Mouse (Mus musculus) lung, adult 2 months (tissue): ENCODE measurements at regions not wholly inside any gene's neighbourhood (a gene's known extent, or its start where the extent isn't known, plus 50 kb on each side); places are given as distances from the start of the nearest gene placed in this dataset.
A peak's percentile ranks its signal among the peaks of the same experiment; 100 is the strongest.

Experiments
- DNase-seq: peaks from one replicate; pipeline ENCODE4 v3.0.0; 2022
- H3K4me1 ChIP-seq: fragments of 200-500 bp; 2 replicates; pipeline ENCODE4 v1.6.1; 2011; ENCODE audit warnings: low read length; ENCODE audit not compliant: control insufficient read depth, insufficient read depth
- H3K4me3 ChIP-seq: fragments of 200-500 bp; replicated peaks from 2 replicates; pipeline ENCODE3; 2011; ENCODE audit warnings: low read depth, mild to moderate bottlenecking, control low read depth, low read length; ENCODE audit errors: extremely low read depth
- CTCF ChIP-seq: fragments of 200-500 bp; IDR thresholded peaks from 2 replicates; pipeline ENCODE4 v1.5.1; 2011; ENCODE audit warnings: mild to moderate bottlenecking, low read length, control low read depth; ENCODE audit not compliant: insufficient read depth
- POLR2A ChIP-seq: fragments of 200-500 bp; IDR thresholded peaks from 2 replicates; pipeline ENCODE4 v1.6.1; 2011; ENCODE audit warnings: low read depth, mild to moderate bottlenecking, control low read depth, low read length, borderline replicate concordance; ENCODE audit errors: extremely low read depth
- WGBS: fragments of 180-500 bp; shearing (Covaris S2); methylation state at CpG from one replicate; pipeline ENCODE4 v1.1.7; 2018; 5-methylcytosine and 5-hydroxymethylcytosine counted together

- DNase-seq, result no peak
- H3K4me3 ChIP-seq, result no peak overlapping the region
- TF ChIP-seq POLR2A, result no peak
- TF ChIP-seq CTCF, result no peak
- 66% methylated on average over 13 of the region's 13 CpGs for WGBS
- no peaks in the 10 kb centered on the region for H3K4me1 ChIP-seq
These were observed 197.2 kb downstream of the Cdca7 start for GRCm38 (mm10) chr2:72672908-72673901.

- Histone ChIP-seq H3K4me1 (no peaks in the 10 kb centered on the region), H3K4me3 (no peak overlapping the region)
- TF ChIP-seq CTCF (no peak), POLR2A (no peak)
- no peak for DNase-seq
- 37% methylated on average over 4 of the region's 4 CpGs for WGBS
These were observed 198.3 kb downstream of the Cdca7 start for GRCm38 (mm10) chr2:72674229-72674628.

- TF ChIP-seq POLR2A (no peak), CTCF (no peak)
- 74% methylated on average over 6 of the region's 6 CpGs for WGBS
- H3K4me3 ChIP-seq, result no peak overlapping the region
- DNase-seq, result no peak
- no peaks in the 10 kb centered on the region for H3K4me1 ChIP-seq
These were observed 199.0 kb downstream of the Cdca7 start for GRCm38 (mm10) chr2:72674856-72675440.

GRCm38 (mm10) chr2:72677731-72678130 is 201.8 kb downstream of the Cdca7 start:
- TF ChIP-seq POLR2A, result no peak
- TF ChIP-seq CTCF, result no peak
- DNase-seq, result no peak
- Histone ChIP-seq H3K4me1 (no peaks in the 10 kb centered on the region), H3K4me3 (no peak overlapping the region)
- 82% methylated on average over 8 of the region's 8 CpGs for WGBS

- TF ChIP-seq POLR2A (no peak), CTCF (no peak)
- 60% methylated on average over 4 of the region's 4 CpGs for WGBS
- H3K4me1 ChIP-seq, result no peaks in the 10 kb centered on the region
- DNase-seq, result no peak
- H3K4me3 ChIP-seq, result no peak overlapping the region
These were observed 212.1 kb downstream of the Cdca7 start for GRCm38 (mm10) chr2:72688031-72688430.

GRCm38 (mm10) chr2:72701081-72701480 is 225.1 kb downstream of the Cdca7 start:
- H3K4me1 ChIP-seq, result 0 out of 2 replicates have a peak, but pooled peaks cover 3% of the 10 kb centered on the region
- no peak overlapping the region for H3K4me3 ChIP-seq
- DNase-seq, result no peak
- WGBS, result 32% methylated on average over 1 of the region's 1 CpGs
- TF ChIP-seq POLR2A, result no peak
- TF ChIP-seq CTCF, result no peak

GRCm38 (mm10) chr2:72703238-72703637 is 227.3 kb downstream of the Cdca7 start:
- H3K4me1 ChIP-seq, result 0 out of 2 replicates have a peak, but pooled peaks cover 3% of the 10 kb centered on the region
- 56% methylated on average over 11 of the region's 11 CpGs for WGBS
- no peak overlapping the region for H3K4me3 ChIP-seq
- DNase-seq, result peak; percentile 39
- TF ChIP-seq CTCF (no peak), POLR2A (no peak)

- TF ChIP-seq POLR2A, result no peak
- 88% methylated on average over 13 of the region's 13 CpGs for WGBS
- Histone ChIP-seq H3K4me3 (no peak overlapping the region), H3K4me1 (0 out of 2 replicates have a peak, but pooled peaks cover 3% of the 10 kb centered on the region)
- DNase-seq, result no peak
These were observed 232.0 kb downstream of the Cdca7 start for GRCm38 (mm10) chr2:72707676-72708659.

- Histone ChIP-seq H3K4me1 (no peaks in the 10 kb centered on the region), H3K4me3 (no peak overlapping the region)
- TF ChIP-seq POLR2A, result no peak
- TF ChIP-seq CTCF, result no peak
- DNase-seq, result no peak
- 78% methylated on average over 4 of the region's 4 CpGs for WGBS
These were observed 241.0 kb downstream of the Cdca7 start for GRCm38 (mm10) chr2:72716931-72717330.
